Mouse (Mus musculus) kidney, adult 9 months (tissue): ENCODE results near the gene Bcam.
A peak's percentile ranks its signal among the peaks of the same experiment; 100 is the strongest.

Source experiments
- DNase-seq: peaks from one replicate; pipeline ENCODE4 v3.0.0; 2022

Gene Bcam

GRCm38 (mm10) chr7:19751070-19751383, 19.8 kb downstream of the Bcam start:
- peak; percentile 30 for DNase-seq

- DNase-seq, result peak; percentile 92
Measured at GRCm38 (mm10) chr7:19750217-19751069, 20.4 kb downstream of the Bcam start, which contains the start of gene Nectin2. Gene Nectin2 (minus strand): TSS chr7:19750483.

GRCm38 (mm10) chr7:19749389-19750216, 21.2 kb downstream of the Bcam start:
- DNase-seq, result peak; percentile 100

- DNase-seq, result peak; percentile 59
Measured at GRCm38 (mm10) chr7:19748219-19749195, 22.3 kb downstream of the Bcam start.

- DNase-seq, result peak; percentile 69
Measured at GRCm38 (mm10) chr7:19747420-19748218, 23.2 kb downstream of the Bcam start.

- DNase-seq, result no peak
Measured at GRCm38 (mm10) chr7:19746426-19747201, 24.2 kb downstream of the Bcam start.

- no peak for DNase-seq
Measured at GRCm38 (mm10) chr7:19745971-19746370, 24.8 kb downstream of the Bcam start.

GRCm38 (mm10) chr7:19744590-19745385, 26.0 kb downstream of the Bcam start:
- peak; percentile 74 for DNase-seq

- no peak for DNase-seq
Measured at GRCm38 (mm10) chr7:19743791-19744190, 27.0 kb downstream of the Bcam start.

- no peak for DNase-seq
Measured at GRCm38 (mm10) chr7:19742468-19742867, 28.3 kb downstream of the Bcam start.

GRCm38 (mm10) chr7:19741329-19742031, 29.3 kb downstream of the Bcam start:
- no peak for DNase-seq

- DNase-seq, result no peak
Measured at GRCm38 (mm10) chr7:19740269-19740668, 30.5 kb downstream of the Bcam start.

GRCm38 (mm10) chr7:19738771-19739170, 32.0 kb downstream of the Bcam start:
- no peak for DNase-seq

GRCm38 (mm10) chr7:19736389-19737057, 34.3 kb downstream of the Bcam start:
- DNase-seq, result no peak

- no peak for DNase-seq
Measured at GRCm38 (mm10) chr7:19734178-19734666, 36.6 kb downstream of the Bcam start.

GRCm38 (mm10) chr7:19726541-19726940, 44.3 kb downstream of the Bcam start:
- no peak for DNase-seq

GRCm38 (mm10) chr7:19724167-19724566, 46.6 kb downstream of the Bcam start:
- DNase-seq, result peak; percentile 55

GRCm38 (mm10) chr7:19722754-19723195, 48.0 kb downstream of the Bcam start:
- DNase-seq, result peak; percentile 82

- DNase-seq, result no peak
Measured at GRCm38 (mm10) chr7:19719200-19719599, 51.6 kb downstream of the Bcam start.
